Mouse (Mus musculus) liver, embryonic 11.5 days (tissue): ENCODE measurements around the gene Pkd1l1. TPM values are rescaled to one million over a fixed set of nuclear protein-coding genes. Genes with fewer than 3 reads are reported as not detected.

Experiments
- ATAC-seq: fragments of 200-750 bp; cut with Nextera tagmentation; replicated peaks from 2 replicates; pipeline ENCODE4 v1.8.0; 2017; ENCODE audit warnings: moderate number of reproducible peaks, mild to moderate bottlenecking, moderate TSS enrichment, moderate library complexity; ENCODE audit not compliant: low FRiP score
- DNase-seq: peaks from one replicate; pipeline ENCODE4 v3.0.0-alpha.2; 2017; ENCODE audit warnings: low spot score
- H3K27ac ChIP-seq: fragments of 300-500 bp; sonication (generic); 2 replicates; pipeline ENCODE4 v1.5.1; 2014; ENCODE audit warnings: mild to moderate bottlenecking, low read depth, low read length, control low read depth
- H3K27me3 ChIP-seq: fragments of 300-500 bp; sonication (generic); replicated peaks from 2 replicates; pipeline ENCODE4 v1.6.1; 2014; ENCODE audit warnings: low read length, mixed read lengths; ENCODE audit not compliant: control insufficient read depth, insufficient read depth
- H3K36me3 ChIP-seq: fragments of 300-500 bp; sonication (generic); 2 replicates; pipeline ENCODE4 v1.6.1; 2014; ENCODE audit warnings: mild to moderate bottlenecking, low read length, moderate library complexity, mixed read lengths; ENCODE audit not compliant: control insufficient read depth, insufficient read depth
- H3K4me1 ChIP-seq: fragments of 300-500 bp; sonication (generic); replicated peaks from 2 replicates; pipeline ENCODE4 v1.6.1; 2014; ENCODE audit warnings: low read length, mixed read lengths; ENCODE audit not compliant: control insufficient read depth, insufficient read depth
- H3K4me2 ChIP-seq: fragments of 300-500 bp; sonication (generic); 2 replicates; pipeline ENCODE4 v1.6.1; 2014; ENCODE audit warnings: mild to moderate bottlenecking, control low read depth, moderate library complexity
- H3K4me3 ChIP-seq: fragments of 300-500 bp; sonication (generic); 2 replicates; pipeline ENCODE4 v1.5.1; 2014; ENCODE audit warnings: low read depth, low read length, control low read depth
- H3K9ac ChIP-seq: fragments of 300-500 bp; sonication (generic); 2 replicates; pipeline ENCODE4 v1.6.1; 2014; ENCODE audit warnings: low read depth, low read length, control low read depth
- H3K9me3 ChIP-seq: fragments of 300-500 bp; sonication (generic); 2 replicates; pipeline ENCODE4 v1.6.1; 2016; ENCODE audit warnings: low read length, inconsistent platforms, mixed read lengths; ENCODE audit not compliant: control insufficient read depth
- WGBS: fragments of 180-500 bp; shearing (Covaris S2); extraction: QIAGEN DNeasy Blood & Tissue Kit; methylation state at CpG from one replicate; pipeline ENCODE4 v1.1.7; 2014; 5-methylcytosine and 5-hydroxymethylcytosine counted together
- polyA plus RNA-seq: library from polyadenylated mRNA; unstranded; fragments of >200 nt; fragmentation: Nextera tagmentation; extraction: Ambion mirVana; gene quantifications from 2 replicates; pipeline ENCODE4 v1.2.1, GENCODE M21; 2014

Pkd1l1 gene
- polyA plus RNA-seq, 1 experiment from 2014 or later, result 0.18 TPM

- Histone ChIP-seq H3K36me3 (peaks cover 16% of the 10 kb centered on the region), H3K9me3 (no peaks in the 10 kb centered on the region), H3K4me3 (no peak overlapping the region), H3K4me1 (no peaks in the 10 kb centered on the region), H3K27me3 (no peaks in the 10 kb centered on the region), H3K4me2 (no peak overlapping the region), H3K9ac (no peak overlapping the region), H3K27ac (no peak overlapping the region)
- DNase-seq (no peak), ATAC-seq (no peak)
- WGBS, result 64% methylated on average over 4 of the region's 4 CpGs
These were observed 15.0 kb upstream of the Pkd1l1 start for GRCm38 (mm10) chr11:8988084-8988483.

GRCm38 (mm10) chr11:8986058-8986457, 13.0 kb upstream of the Pkd1l1 start:
- Histone ChIP-seq H3K9ac (no peak overlapping the region), H3K27ac (no peak overlapping the region), H3K4me2 (no peak overlapping the region), H3K4me3 (no peak overlapping the region), H3K4me1 (no peaks in the 10 kb centered on the region), H3K27me3 (no peaks in the 10 kb centered on the region), H3K9me3 (no peaks in the 10 kb centered on the region), H3K36me3 (no peaks in the 10 kb centered on the region; the same call in 1 of the 2 replicates)
- ATAC-seq (0 out of 2 replicates have a peak, but pooled peaks have one; percentile 30), DNase-seq (no peak)

DNA sequence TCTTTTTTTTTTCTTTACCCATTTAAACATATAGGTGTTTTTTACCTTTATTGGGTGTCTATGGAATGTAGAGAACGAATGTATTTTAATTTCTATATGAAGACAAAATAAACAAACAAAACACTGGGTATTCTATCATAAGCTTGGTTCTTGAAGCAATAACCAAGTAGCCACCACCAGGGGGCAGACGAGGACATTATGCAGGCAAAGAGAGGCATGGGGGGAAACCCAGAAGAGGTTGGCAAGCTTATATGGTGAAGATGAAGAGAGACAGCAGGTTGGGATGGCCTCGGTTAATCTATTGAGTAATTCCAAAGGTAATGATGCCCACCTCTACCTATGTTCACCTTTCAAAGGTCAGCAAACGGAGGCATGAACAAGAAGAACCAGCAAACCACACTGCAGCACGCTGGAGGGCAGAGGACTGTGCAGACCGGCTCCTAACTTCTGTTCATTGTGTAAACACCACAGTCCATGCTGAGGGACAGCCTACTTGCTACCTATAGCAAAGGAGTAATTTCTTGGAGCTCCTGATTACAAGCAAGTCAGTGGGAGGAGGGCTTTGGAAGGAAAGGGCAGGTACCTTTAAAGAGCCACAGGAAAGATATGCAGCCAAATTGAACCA, 10.3 kb upstream of the Pkd1l1 start:
- Histone ChIP-seq H3K9me3 (no peaks in the 10 kb centered on the region), H3K4me2 (no peak overlapping the region), H3K27ac (no peak overlapping the region), H3K4me1 (no peaks in the 10 kb centered on the region), H3K27me3 (no peaks in the 10 kb centered on the region), H3K4me3 (no peak overlapping the region), H3K36me3 (no peaks in the 10 kb centered on the region), H3K9ac (no peak overlapping the region)
- DNase-seq, result peak; percentile 50
- WGBS, result 34% methylated on average over 6 of the region's 6 CpGs
- ATAC-seq, result peak; percentile 29; the same call in 1 of the 2 replicates

DNA sequence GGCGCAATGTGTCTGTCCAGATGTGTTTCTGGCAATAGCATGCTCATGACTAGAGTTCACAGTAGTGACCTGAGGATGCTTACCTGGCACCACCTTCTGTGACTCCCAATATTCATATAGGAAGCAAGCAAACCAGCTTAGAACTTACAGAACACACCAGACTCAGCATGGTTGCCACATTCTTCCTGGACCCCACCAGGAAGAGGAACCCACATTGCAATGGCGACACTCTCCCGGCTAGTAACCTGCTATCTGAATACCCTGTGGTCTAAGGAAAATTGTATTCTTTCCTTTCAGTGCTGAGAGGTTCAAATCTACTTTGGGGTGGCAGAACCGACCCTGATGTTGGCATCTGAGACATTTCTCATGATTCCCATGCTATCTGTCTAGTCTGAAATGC, 5.1 kb upstream of the Pkd1l1 start:
- H3K36me3 ChIP-seq, result no peaks in the 10 kb centered on the region
- 76% methylated on average over 4 of the region's 4 CpGs for WGBS
- no peaks in the 10 kb centered on the region for H3K9me3 ChIP-seq
- no peaks in the 10 kb centered on the region for H3K4me1 ChIP-seq
- no peak overlapping the region for H3K4me3 ChIP-seq
- H3K9ac ChIP-seq, result no peak overlapping the region
- DNase-seq (no peak), ATAC-seq (no peak)
- no peak overlapping the region for H3K27ac ChIP-seq
- H3K27me3 ChIP-seq, result no peaks in the 10 kb centered on the region; the same call in 1 of the 2 replicates
- no peak overlapping the region for H3K4me2 ChIP-seq

GRCm38 (mm10) chr11:8972093-8972492, 973 bp downstream of the Pkd1l1 start:
- H3K4me3 ChIP-seq, result no peak overlapping the region
- H3K9me3 ChIP-seq, result no peaks in the 10 kb centered on the region
- 72% methylated on average over 6 of the region's 6 CpGs for WGBS
- H3K36me3 ChIP-seq, result no peaks in the 10 kb centered on the region
- H3K27me3 ChIP-seq, result no peaks in the 10 kb centered on the region; the same call in 1 of the 2 replicates
- H3K4me1 ChIP-seq, result no peaks in the 10 kb centered on the region
- DNase-seq (no peak), ATAC-seq (peak; percentile 80)
- no peak overlapping the region for H3K27ac ChIP-seq
- no peak overlapping the region for H3K4me2 ChIP-seq
- no peak overlapping the region for H3K9ac ChIP-seq

DNA sequence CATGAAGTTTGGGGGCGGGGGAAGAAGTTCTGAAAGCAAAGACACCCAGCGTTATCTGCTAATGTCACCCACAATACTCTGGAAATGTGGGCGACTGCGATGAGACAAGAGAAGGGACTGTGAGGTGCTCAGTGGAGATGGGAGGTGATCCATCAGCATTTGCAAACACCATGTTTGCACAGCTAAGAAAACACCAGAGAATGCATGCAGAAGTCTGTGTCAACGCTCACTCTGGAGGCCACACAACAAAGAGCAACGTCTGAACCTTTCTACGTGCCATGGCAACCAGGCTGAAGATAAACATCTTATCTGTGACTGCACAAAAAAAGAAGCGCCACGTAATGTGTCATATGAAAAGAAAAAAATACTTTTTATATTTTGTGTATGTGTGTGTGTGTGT, 2.6 kb downstream of the Pkd1l1 start:
- 53% methylated on average over 9 of the region's 9 CpGs for WGBS
- DNase-seq, result no peak
- peak overlapping the region; percentile 34 for H3K4me2 ChIP-seq
- H3K9me3 ChIP-seq, result no peaks in the 10 kb centered on the region
- H3K9ac ChIP-seq, result no peak overlapping the region
- no peak overlapping the region for H3K27ac ChIP-seq
- no peak overlapping the region for H3K4me3 ChIP-seq
- no peaks in the 10 kb centered on the region; the same call in 1 of the 2 replicates for H3K27me3 ChIP-seq
- H3K4me1 ChIP-seq, result no peaks in the 10 kb centered on the region
- ATAC-seq, result peak; percentile 85
- H3K36me3 ChIP-seq, result no peaks in the 10 kb centered on the region

DNA sequence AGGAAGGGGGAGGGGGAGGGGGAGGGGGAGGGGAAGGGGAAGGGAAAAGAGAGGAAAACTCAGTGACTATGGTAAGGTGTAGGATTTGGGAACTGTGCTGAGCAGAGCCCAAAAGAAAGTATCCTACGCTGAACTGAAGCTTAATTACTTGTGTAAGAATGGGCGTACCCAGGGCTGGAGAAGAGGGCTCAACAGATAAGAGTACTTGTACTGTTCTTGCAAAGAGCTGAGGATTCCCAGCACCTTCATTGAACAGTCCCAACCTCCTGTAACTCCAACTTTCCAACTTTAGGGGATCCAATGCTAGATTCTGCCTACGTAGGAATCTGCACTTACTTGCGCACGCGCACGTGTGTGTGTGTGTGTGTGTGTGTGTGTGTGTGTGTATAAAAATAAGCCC, 5.0 kb downstream of the Pkd1l1 start:
- DNase-seq (no peak), ATAC-seq (peak; percentile 39; the same call in 1 of the 2 replicates)
- Histone ChIP-seq H3K27me3 (no peaks in the 10 kb centered on the region), H3K27ac (no peak overlapping the region), H3K4me2 (no peak overlapping the region), H3K9ac (no peak overlapping the region), H3K4me3 (no peak overlapping the region), H3K4me1 (no peaks in the 10 kb centered on the region), H3K36me3 (no peaks in the 10 kb centered on the region), H3K9me3 (no peaks in the 10 kb centered on the region)
- 89% methylated on average over 7 of the region's 7 CpGs for WGBS

DNA sequence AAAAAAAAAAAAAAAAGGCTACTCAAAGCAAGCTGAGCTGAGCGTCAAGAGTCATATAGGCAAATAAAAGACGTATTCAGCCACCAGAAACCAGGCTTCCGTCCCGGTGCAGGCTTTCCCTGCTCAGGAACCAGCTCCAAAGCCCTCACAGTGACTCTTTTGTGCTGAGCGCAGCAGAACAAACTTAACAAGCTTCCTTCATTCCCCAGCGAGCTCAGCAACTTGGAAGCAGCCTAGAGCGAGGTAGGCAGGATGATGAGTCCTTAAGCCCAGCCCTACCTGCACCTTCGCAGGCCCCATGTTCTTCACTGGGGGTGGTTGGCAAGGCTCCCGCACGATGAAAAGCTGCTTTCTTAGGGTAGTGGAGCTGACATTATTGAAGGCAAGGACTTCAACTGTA, 14.5 kb downstream of the Pkd1l1 start:
- ATAC-seq, result no peak
- Histone ChIP-seq H3K9ac (no peak overlapping the region), H3K4me2 (no peak overlapping the region), H3K27ac (no peak overlapping the region), H3K4me1 (no peaks in the 10 kb centered on the region), H3K27me3 (no peaks in the 10 kb centered on the region), H3K4me3 (no peak overlapping the region), H3K9me3 (no peaks in the 10 kb centered on the region), H3K36me3 (no peaks in the 10 kb centered on the region)
- no peak for DNase-seq
- 80% methylated on average over 10 of the region's 10 CpGs for WGBS

DNA sequence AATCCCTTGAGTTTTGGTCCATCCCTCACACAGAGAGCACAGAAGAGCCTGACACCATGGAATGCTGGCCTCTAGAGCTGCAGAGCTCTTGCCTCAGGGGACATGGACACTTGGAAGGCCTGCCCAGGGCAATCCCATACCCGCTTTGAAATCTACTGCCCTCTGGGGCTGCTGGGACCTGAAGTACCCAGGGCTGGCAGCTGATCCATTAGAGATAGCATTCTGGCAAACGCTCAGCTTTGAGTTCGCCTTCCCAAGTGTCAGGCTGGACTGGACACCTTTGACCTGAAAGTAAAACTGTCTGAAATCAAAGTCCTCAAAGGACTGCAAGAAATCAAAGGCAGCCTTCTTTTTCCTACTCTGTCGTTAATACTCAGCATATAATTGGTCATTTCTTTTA, 15.0 kb downstream of the Pkd1l1 start:
- Histone ChIP-seq H3K27ac (no peak overlapping the region), H3K9me3 (no peaks in the 10 kb centered on the region), H3K9ac (no peak overlapping the region), H3K4me3 (no peak overlapping the region), H3K4me1 (no peaks in the 10 kb centered on the region), H3K27me3 (no peaks in the 10 kb centered on the region), H3K36me3 (no peaks in the 10 kb centered on the region), H3K4me2 (no peak overlapping the region)
- ATAC-seq (no peak), DNase-seq (no peak)
- WGBS, result 75% methylated on average over 4 of the region's 4 CpGs
